Mouse (Mus musculus): ENCODE measurements at regions not wholly inside any gene's neighbourhood (a gene's known extent, or its start where the extent isn't known, plus 50 kb on each side); places are given as distances from the start of the nearest gene placed in this dataset.

DNA sequence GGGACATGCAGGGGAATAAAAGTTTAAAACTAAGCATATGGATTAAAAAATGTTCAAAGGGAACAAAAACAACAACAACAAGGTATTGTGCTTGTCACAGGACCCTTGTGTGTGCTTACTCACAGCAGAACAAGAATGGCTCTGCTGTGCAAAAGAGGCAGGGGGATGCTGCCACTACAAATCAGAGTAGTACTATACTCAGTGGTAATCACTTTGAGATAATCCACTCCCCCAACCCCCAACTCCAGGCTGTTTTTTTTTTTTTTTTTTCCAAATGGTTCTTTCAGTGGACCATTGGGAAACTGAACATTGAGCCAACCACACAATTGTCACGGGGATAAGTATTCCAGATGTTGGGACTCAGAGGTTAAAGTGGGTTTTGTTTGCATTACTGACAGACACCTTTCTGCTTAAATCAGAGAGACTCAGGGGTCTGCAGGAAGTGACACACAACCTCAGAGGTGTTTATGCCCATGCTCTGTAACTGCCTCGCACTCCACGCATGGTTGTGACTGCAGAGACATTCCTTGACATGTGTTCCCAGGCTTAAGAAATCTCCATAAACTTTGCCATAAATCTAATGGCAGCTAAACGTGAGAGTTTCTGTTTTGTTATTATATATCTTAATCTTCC is 461.7 kb upstream of the Cited2 start:
- in situ Hi-C loops (cut with MboI): no loop called here

DNA sequence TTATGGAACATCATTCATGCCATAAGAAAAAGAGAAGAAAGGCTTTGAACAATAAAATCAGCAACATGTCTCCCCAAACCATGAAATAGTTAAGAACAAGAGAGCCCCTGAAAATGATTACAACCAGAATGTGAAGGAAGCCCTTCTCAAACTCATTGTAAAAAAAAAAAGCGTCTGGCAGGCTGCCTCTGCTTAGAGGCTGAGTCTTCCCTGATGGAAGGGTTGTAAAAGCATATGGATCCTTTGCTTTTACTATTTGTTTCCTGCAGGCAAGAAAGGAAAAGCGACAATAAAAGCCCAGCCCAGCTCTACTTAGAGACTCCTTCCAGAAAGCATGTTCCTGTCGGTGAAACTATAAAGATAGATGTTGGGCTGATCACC is 461.2 kb upstream of the Cited2 start:
- in situ Hi-C loops (cut with MboI): no loop called here

DNA sequence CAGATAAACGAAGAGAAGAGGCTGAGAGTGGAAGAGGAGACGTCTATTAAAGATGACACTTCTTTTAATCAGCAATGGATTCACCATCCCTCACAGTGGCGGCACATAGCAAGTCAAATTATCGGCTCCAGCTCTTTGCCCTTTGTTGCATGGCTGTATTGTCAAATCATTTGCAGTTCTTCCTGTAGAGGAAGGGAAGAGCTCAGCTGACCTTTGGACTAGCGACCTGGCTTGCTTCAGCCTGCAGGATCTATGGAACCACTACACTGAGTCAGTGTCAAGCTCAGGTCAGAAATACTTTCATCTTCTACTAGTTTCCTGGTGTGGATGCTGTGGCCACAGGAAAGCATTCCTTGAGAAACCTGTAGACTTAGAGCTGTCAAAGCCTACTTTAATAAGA is 450.4 kb upstream of the Cited2 start:
- in situ Hi-C loops (cut with MboI): no loop called here

DNA sequence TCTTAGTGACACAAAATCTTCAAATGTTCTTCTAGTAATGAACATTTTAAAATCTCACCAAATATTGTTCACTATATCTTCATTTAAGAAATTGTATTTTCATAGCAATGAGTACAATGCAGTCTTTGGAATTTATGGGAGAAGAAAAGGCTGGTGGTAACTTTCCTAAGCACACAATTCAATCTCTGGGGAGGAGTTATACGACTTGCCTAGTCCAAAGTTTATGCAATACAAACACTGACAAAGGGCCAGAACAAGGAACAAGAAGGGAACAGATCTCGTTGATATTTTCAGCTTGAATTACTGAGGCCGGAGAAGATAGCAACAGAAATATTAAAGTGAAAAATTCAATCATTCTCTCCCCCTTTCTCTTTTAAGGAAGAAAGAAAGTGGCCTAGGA is 449.2 kb upstream of the Cited2 start:
- in situ Hi-C loops (cut with MboI): no loop called here

DNA sequence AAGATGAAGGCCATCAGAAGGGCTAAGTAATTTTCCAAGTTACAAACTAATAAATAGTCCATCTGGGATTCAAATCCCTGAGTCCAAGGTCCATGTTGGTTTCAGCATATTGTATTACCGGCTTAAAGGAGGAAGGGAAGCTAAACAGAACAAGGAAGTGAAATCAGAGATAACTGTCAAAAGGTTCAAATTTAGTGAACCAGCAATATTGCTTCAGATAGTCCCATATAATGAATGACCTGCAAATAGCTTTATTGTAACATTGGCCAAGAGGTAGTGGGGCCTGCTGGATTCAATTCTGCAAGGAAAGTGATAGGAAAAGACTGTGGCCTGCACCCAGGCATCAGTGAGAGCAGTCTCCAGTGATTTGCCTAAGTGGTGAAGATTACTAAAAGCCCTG is 447.8 kb upstream of the Cited2 start:
- in situ Hi-C loops (cut with MboI): no loop called here

DNA sequence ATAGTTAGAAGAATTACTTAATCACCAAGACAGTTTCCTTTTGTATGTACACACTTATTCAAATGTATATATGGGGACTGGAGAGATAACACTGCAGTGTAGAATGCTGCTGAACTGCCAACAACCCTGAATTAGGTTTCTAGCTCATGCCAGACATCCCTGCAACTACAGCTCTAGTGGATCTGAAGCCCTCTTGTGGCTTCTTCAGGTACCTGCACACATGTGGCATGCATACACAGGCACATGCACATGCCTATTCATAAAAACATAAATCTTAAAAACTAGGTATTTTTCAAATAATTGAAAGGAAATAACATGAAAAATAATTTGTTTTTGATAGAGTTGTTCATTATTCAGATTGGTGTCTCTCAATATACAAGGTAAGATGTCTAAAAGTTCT is 445.1 kb upstream of the Cited2 start:
- in situ Hi-C loops (cut with MboI): no loop called here

DNA sequence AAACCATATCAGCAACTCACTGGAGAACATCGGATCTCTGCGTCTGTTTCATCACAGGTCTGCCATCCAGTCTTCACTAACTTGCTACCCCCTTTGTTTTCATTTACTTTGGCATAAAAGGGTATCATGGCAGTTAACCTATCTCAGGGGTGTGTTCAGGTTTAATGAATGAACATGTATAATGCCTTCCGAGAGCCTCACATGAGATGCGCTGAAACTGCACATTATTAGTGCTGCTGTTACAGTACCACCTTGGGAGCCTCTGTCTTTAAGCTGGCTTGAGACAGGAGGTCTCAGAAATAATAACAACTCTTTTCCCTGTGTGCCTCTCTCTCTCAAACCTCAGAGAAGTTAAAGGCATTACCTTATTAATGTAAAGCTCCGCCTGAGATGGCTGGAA is 438.2 kb upstream of the Cited2 start:
- in situ Hi-C loops (cut with MboI): no loop called here

DNA sequence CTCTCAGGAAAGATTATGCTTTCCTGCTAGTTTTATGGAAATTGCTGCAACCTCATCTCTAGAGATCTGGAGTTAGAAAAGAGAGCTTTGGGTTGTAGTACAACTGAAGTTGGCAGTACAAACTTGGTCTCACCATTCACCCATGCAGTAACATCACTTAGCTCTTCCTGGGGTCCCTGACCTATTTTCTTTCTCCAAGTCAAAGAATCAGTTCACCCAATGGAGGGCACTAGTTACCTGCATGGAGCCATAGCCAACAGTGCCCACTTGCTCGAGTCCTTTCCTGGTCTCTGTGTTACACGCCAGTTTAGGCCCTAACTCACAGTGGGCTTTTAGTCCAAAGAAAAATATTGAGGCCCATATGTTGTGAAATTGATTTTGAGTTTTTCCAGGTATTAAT is 435.9 kb upstream of the Cited2 start:
- in situ Hi-C loops (cut with MboI): no loop called here

DNA sequence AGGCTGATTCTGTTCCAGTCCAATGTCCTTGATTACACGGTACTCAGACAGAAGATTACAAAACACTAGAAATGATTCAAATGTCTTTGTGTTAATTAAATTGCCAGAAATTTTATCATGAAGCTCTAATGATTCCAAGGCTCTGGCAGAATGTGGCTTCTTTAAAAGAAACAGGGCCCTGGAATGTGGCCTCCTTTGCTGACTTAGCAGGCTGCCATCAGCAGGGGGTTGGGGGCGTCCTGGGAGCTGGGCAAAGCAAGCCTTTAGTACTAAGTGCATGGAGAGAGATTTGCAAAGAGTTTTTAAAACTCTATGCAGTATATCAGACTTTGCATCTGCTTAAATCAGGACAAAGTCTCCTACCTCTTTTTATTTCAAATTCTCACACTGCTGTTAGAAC is 434.8 kb upstream of the Cited2 start:
- in situ Hi-C loops (cut with MboI): no loop called here

DNA sequence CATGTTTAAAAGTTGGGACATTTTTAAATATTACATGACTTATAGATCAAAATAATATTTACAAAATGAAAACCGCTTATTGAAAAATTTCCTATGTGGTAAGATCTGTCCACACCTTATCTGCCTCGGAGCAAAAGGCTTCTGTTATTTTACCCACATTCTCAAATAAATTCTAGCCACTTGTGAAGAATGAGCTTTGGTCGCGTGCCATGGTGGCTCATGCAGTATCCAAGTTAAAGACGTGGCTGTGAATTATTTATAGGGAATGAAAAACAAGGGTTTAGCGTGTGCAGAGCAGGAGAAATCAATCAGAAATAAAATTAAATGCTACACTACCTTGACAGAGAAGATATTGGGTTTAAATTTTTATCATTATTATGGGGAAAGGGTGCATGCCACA is 430.7 kb upstream of the Cited2 start:
- in situ Hi-C loops (cut with MboI): no loop called here

DNA sequence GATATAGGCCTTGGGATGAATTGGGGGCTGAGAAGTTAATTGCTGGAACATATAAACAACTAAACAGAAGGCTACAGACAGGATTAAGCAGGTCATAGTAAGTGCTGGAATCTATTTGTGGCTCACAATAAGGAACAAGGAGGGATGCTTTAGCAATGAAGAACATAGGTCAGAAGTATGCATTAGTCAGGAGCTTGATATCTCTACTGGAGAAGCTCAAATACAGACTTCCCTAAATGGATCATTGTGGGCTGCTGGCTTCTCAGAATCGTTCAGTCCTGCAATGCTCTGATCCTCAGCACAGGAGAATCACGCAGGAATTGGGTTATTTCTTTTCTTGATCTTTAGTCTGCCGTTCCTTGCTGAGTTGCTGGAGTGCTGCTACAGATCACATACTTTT is 428.6 kb upstream of the Cited2 start:
- in situ Hi-C loops (cut with MboI): no loop called here

DNA sequence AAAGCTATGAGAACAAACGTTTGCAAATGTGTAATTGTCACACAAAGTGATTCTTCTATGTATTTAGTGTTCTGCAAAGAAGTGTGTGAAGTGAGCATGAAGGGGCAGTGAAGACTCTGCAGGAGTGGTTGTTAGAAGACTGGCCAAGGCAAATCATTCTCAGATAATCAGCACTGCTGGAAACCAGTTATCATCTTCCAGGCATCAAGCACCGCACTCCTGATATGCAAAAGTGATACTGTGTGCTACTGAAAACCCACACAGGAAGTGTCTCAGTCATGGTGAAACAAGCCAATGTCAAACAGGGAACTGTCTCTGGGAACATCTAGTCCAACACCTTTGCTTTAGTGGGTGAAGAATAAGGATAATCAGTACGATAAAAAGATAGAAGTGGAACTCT is 427.9 kb upstream of the Cited2 start:
- in situ Hi-C loops (cut with MboI): no loop called here

DNA sequence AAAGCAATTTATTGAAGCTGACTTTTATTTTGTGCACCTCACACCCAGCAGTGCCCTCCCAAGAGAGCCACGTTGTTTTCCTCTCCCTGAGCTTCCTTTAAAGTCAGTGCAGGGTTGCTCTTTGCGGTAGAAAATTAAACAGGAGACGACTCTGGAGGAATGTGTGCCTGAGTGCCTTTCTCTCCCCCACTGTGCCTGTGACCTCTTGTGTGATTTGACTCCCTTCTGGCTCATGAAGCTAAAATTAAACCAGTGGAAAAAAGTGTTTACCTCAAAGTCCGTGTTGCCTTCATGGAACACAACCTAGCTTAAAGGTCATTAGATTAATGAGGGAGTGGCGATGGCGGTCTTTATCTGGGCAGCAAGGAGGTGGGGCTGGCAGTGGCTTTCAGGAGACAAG is 423.4 kb upstream of the Cited2 start:
- in situ Hi-C loops (cut with MboI): no loop called here

DNA sequence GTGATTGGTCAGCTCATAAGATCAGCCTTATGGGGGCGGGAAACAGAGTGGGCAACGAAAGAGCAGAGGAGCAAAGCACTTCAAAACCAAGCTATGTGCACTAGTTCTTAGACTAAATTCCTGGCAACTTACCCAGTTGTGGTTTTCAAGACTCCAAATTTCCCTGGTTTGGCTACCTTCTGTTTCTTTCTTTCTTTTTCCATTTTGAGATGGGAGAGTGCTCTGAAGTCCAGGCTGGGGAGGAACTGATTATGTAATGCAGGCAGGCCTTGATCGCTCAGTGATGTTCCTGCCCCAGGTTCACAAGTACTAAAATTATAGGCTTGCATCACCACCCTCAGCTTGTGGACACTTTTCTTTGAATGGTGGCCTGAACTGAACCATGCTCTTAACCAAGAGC is 396.3 kb upstream of the Cited2 start:
- in situ Hi-C loops (cut with MboI): no loop called here

DNA sequence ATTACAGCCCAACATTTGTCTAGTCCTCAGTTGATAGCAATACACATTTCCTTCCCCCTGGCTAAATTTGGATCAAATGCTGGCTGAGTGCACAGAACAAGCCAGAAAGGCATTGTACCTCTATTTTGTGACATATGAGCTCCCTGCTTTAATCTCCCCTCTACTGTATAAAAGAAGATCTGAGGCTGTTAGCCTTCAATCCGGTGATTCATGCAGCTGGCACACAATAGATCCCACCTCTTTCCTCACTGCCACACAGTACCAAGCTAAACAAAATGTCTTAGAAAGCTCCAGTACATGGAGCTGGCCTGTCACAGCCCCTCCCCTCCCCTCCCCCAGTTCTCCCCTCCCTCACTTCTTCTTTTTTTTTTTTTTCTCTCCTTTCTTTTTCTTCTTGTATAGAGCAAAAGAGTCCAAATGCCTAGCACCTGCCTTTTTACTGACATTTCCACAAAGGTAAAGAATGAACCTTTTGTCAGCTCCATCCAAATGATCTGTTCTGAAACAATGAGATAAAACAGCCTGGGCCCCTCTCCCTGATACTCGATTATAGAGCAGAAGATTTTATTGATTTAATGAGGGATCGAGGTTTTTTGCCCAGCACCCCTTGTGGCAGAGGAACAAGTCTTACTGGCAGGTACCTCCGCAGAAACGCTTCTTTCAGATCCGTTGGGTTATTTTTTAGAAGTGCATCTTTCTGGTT is 392.0 kb upstream of the Cited2 start:
- in situ Hi-C loops (cut with MboI): no loop called here

DNA sequence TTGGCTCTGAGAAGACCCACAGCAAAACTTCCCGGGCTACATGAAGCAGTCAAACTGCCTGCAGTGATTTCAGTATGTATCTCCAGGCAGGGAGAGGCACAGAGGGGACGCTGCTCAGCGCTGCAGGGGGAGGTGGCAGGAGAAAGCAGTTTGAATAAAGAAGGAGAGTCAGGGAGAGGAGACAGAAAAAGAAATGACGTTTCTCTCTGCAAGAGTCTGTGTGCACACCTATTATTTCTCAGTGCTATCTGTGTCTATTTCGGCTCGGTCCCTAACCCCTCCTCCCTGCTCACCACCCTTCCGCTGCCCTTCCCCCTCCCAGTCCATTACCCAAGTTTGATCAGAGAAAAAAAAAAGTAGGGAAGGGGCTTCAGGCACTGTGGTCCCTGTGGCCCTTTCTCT is 391.4 kb upstream of the Cited2 start:
- in situ Hi-C loops (cut with MboI): no loop called here

DNA sequence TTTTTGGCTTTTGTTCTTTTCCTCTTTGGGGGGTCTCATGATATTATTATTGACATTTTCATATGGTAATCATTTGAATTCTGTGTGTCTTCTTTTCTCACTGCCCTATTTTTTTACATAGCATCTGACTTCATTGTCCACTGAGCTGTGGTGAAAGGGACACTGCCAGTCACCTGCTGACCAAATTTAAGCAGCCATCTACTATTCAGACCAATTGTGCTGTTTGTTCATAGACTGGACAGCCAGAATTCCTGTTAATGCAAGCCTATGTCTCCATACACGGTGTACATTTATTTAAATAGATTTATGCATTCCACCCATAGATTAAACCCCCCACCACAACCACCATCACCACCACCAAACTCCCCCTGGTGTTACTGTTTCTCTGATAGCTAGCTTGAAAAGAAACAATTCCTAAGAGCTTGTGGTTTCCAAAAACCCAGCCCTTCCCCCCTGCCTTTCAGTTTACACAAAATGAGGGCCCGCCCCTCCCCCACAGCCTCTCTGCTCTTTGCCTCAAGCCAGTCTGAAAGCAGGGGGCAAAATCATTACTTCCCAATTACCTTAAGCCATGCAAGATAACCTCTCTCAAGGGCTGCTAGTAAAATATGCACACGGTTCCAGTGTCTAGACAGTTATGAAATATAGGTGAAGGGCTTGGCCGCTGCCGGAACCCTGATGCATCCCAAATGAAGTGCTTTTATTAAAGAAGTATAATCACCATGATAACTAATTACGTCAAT is 390.8 kb upstream of the Cited2 start:
- in situ Hi-C loops (cut with MboI): no loop called here

DNA sequence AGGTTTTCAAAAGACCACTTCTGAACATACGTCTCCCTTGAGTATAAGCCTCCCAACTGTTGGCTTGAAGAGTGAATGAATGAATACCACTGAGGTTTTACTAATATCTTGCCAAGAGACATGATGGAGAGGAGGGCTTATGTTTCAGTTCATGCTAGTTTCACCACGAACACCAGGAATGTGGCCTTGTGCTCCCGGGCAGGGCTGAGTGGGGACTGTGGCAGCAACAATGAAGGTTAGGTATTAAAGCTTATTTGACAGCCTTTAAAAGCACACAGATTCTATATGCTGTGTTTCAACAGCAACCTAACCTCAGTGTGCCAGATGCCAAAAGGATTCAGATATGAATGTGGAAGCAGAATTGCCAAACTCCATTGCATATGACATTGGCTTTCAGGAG is 390.0 kb upstream of the Cited2 start:
- in situ Hi-C loops (cut with MboI): no loop called here

DNA sequence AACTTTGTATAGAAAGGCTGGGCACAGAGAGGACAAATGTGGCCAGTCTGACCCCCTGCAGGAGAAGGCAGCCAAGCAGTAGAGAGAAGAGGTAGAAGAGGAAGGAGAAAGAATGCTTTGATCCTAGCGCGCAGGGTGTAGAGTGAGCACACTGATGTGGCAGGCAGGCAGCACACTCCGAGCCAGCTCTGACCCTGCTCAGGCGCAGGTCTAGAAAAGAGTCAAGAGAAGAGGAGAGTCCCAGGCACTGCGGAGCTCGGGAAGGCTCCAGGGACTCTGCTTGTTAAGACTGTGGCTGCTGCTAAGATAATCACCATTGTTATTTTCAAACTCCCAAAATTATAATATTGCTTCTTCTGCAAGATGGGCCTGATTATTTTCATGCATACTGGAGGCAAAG is 389.3 kb upstream of the Cited2 start:
- in situ Hi-C loops (cut with MboI): no loop called here

DNA sequence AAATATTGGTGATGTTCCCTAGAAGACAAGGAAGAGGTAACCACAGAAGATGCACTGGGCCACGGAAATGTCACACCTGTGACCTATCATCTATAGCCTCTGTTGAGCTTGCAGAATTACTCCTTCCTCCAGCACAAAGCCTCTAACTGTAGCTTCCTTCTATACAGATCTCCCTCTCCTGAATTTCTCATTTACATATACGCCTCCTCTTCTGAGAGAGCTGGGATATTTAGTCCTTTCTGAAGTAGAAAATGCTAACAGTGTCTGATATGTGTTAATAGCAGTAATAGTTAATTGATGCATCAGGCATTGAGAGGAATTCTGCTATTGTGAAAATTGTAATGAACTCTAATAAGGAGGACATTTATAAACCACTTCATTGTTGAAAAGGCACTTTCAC is 385.8 kb upstream of the Cited2 start:
- in situ Hi-C loops (cut with MboI): no loop called here

DNA sequence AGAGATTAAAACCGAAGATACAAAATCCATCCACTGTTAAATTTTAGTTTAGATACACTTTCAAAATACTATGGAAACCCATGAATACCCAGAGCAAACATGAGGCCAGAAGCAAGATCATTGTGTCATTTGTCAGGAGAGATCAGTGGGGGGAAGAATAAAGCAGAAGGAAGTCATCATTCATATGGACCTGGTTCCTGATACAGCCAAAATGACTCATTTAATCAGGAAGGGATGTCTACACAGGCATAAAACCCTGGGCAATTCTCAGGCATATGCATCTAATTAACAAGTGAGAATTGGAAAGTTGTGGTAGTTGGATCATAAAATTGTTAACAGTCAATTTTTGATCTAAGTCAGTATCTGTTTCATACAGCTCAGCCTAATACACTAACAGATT is 379.2 kb upstream of the Cited2 start:
- in situ Hi-C loops (cut with MboI): no loop called here

DNA sequence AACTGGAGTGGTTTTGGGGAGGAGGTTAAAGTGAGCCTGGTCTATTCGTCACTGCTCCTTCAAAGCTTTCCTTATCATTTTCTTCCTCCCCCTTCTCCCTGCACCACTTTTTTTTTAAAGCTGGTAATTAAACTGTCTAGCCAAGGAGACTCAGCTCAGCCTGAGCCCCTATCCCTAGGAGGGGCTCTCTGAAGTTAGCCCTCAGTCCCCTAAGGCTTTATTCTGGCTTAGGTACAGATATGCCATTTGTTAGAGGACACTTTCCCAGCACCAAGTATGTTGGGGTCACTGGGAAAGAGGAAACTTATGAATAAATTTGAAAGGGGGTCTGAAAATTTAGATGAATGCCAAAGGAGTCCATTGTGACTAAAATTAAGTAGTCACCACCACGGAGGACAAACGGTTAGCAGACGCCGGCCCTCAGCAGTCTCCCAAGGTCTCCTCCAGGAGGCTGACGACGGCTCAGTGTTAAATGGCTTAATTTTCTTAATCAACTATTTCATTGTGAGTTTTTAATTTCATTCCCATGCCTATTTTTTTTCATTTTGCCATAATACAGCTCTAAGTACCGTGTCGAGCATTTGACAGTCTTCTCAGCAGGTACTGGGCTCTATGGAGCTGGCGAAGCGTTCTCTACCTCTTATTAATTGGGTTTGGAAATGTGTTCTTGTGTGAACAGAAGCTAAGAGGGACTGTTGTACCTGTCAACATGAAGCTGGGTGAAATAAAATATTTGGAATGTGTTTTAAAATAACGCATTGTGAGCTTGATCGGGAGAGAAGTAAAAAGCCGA is 370.6 kb upstream of the Cited2 start:
- in situ Hi-C loops (cut with MboI): no loop called here

DNA sequence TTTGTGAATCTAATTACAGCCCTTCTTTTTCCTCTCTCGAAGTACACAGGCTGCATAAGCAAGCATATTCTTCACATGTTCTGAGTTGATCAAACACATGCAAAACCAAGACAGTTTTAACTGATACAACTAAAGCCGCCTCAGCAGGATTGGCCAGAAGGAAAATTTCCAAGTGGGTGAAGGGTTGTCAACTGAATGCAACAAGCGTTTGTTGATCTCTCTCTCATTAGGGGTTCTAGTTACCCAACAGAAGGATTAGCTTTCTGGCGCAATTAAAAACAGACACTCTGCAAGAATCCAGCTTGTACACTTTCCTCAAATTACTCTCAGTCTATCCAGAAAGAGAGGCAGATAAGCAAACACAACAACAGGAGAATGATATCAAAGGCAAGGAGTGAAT is 367.5 kb upstream of the Cited2 start:
- in situ Hi-C loops (cut with MboI): no loop called here

Measured in mature B cell (primary cell).